Mouse (Mus musculus) olfactory bulb, adult 2 months (tissue): ENCODE measurements around the gene Fus. TPM values are rescaled to one million over a fixed set of nuclear protein-coding genes. Genes with fewer than 3 reads are reported as not detected.
A peak's percentile ranks its signal among the peaks of the same experiment; 100 is the strongest.

Experiments
- H3K27ac ChIP-seq: fragments of 200-500 bp; 2 replicates; pipeline ENCODE4 v1.5.1; 2012; ENCODE audit warnings: low read depth, low read length; ENCODE audit not compliant: insufficient read depth
- H3K4me1 ChIP-seq: fragments of 200-500 bp; 2 replicates; pipeline ENCODE4 v1.6.1; 2012; ENCODE audit warnings: low read length; ENCODE audit not compliant: control insufficient read depth, insufficient read depth
- H3K4me3 ChIP-seq: fragments of 200-500 bp; 2 replicates; pipeline ENCODE4 v1.5.1; 2012; ENCODE audit warnings: mild to moderate bottlenecking, low read depth, low read length, moderate library complexity; ENCODE audit not compliant: insufficient read depth
- CTCF ChIP-seq: fragments of 200-500 bp; IDR thresholded peaks from 2 replicates; pipeline ENCODE4 v1.5.1; 2012; ENCODE audit warnings: low read depth, mild to moderate bottlenecking, low read length, moderate library complexity; ENCODE audit not compliant: insufficient read depth
- POLR2A ChIP-seq: fragments of 200-500 bp; IDR thresholded peaks from 2 replicates; pipeline ENCODE4 v1.6.1; 2012; ENCODE audit warnings: mild to moderate bottlenecking, low read depth, low read length, moderate library complexity; ENCODE audit not compliant: insufficient read depth
- WGBS: fragments of 180-500 bp; shearing (Covaris S2); methylation state at CpG from one replicate; pipeline ENCODE4 v1.1.7; 2018; 5-methylcytosine and 5-hydroxymethylcytosine counted together
- polyA plus RNA-seq: library from polyadenylated mRNA; stranded (reverse); fragments of >200 nt; gene quantifications from 2 replicates; pipeline ENCODE4 v1.2.4, GENCODE M21; 2012; ENCODE audit warnings: low replicate concordance; ENCODE audit not compliant: missing spikeins, insufficient read depth, insufficient read length

Gene Fus
- 1,012 and 1,678 TPM in 2 replicates for polyA plus RNA-seq

- H3K4me3 ChIP-seq, result peak within 1 kb of the TSS; percentile 95
- TF ChIP-seq POLR2A, result peak; percentile 99
- no peak for TF ChIP-seq CTCF
- peaks cover 5% of the 10 kb centered on the region; the same call in 1 of the 2 replicates for H3K4me1 ChIP-seq
- peak within 1 kb of the TSS; percentile 99 for H3K27ac ChIP-seq
- WGBS, result under 1% methylated on average over 92 of the region's 92 CpGs
These were observed at the start of gene Fus for GRCm38 (mm10) chr7:127967004-127967921. Gene Fus, plus strand, starts transcription at chr7:127967457.

- no peak overlapping the region for H3K4me3 ChIP-seq
- H3K4me1 ChIP-seq, result no peaks in the 10 kb centered on the region; the same call in 1 of the 2 replicates
- TF ChIP-seq CTCF (no peak), POLR2A (no peak)
- WGBS, result 55% methylated on average over 3 of the region's 3 CpGs
- no peak overlapping the region for H3K27ac ChIP-seq
These were observed 49.1 kb upstream of the Fus start for GRCm38 (mm10) chr7:127918203-127918602.

GRCm38 (mm10) chr7:127919290-127919689, 48.0 kb upstream of the Fus start:
- H3K27ac ChIP-seq, result no peak overlapping the region
- H3K4me1 ChIP-seq, result no peaks in the 10 kb centered on the region
- WGBS, result 76% methylated on average over 7 of the region's 7 CpGs
- no peak overlapping the region for H3K4me3 ChIP-seq
- no peak for TF ChIP-seq CTCF
- TF ChIP-seq POLR2A, result no peak

GRCm38 (mm10) chr7:127921516-127921915, 45.7 kb upstream of the Fus start:
- WGBS, result 62% methylated on average over 8 of the region's 8 CpGs
- TF ChIP-seq CTCF (no peak), POLR2A (no peak)
- no peak overlapping the region for H3K4me3 ChIP-seq
- H3K27ac ChIP-seq, result no peak overlapping the region
- H3K4me1 ChIP-seq, result no peaks in the 10 kb centered on the region

GRCm38 (mm10) chr7:127922451-127923275, 44.6 kb upstream of the Fus start:
- Histone ChIP-seq H3K27ac (no peak overlapping the region), H3K4me3 (no peak overlapping the region), H3K4me1 (no peaks in the 10 kb centered on the region)
- WGBS, result 78% methylated on average over 6 of the region's 6 CpGs
- no peak for TF ChIP-seq CTCF
- no peak for TF ChIP-seq POLR2A

GRCm38 (mm10) chr7:127923714-127924113, 43.5 kb upstream of the Fus start:
- Histone ChIP-seq H3K27ac (no peak overlapping the region), H3K4me3 (no peak overlapping the region), H3K4me1 (no peaks in the 10 kb centered on the region)
- TF ChIP-seq POLR2A (no peak), CTCF (no peak)
- 86% methylated on average over 5 of the region's 5 CpGs for WGBS

GRCm38 (mm10) chr7:127925252-127925651, 42.0 kb upstream of the Fus start:
- TF ChIP-seq CTCF, result no peak
- no peak for TF ChIP-seq POLR2A
- WGBS, result 62% methylated on average over 5 of the region's 5 CpGs
- no peak overlapping the region for H3K4me3 ChIP-seq
- no peaks in the 10 kb centered on the region for H3K4me1 ChIP-seq
- no peak overlapping the region for H3K27ac ChIP-seq

- H3K4me3 ChIP-seq, result no peak overlapping the region
These were observed 41.2 kb upstream of the Fus start for GRCm38 (mm10) chr7:127926066-127926465.

More at GRCm38 (mm10) chr7:127926066-127926465, 41.2 kb upstream of the Fus start:
- no peak for TF ChIP-seq POLR2A
- TF ChIP-seq CTCF, result no peak
- Histone ChIP-seq H3K27ac (no peak overlapping the region), H3K4me1 (no peaks in the 10 kb centered on the region)
- 86% methylated on average over 8 of the region's 8 CpGs for WGBS
